Mouse (Mus musculus) ovary, adult 2 months (tissue): ENCODE data around the gene Ddx3y. TPM values are rescaled to one million over a fixed set of nuclear protein-coding genes. Genes with fewer than 3 reads are reported as not detected.

Experiments
- polyA plus RNA-seq: library from polyadenylated mRNA; depleted of rRNA; stranded (reverse); fragments of >200 nt; gene quantifications from 2 replicates; pipeline ENCODE4 v1.2.3, GENCODE M21; 2012; rRNA removed

The Ddx3y gene
- polyA plus RNA-seq, result not detected in 2 replicates

DNA sequence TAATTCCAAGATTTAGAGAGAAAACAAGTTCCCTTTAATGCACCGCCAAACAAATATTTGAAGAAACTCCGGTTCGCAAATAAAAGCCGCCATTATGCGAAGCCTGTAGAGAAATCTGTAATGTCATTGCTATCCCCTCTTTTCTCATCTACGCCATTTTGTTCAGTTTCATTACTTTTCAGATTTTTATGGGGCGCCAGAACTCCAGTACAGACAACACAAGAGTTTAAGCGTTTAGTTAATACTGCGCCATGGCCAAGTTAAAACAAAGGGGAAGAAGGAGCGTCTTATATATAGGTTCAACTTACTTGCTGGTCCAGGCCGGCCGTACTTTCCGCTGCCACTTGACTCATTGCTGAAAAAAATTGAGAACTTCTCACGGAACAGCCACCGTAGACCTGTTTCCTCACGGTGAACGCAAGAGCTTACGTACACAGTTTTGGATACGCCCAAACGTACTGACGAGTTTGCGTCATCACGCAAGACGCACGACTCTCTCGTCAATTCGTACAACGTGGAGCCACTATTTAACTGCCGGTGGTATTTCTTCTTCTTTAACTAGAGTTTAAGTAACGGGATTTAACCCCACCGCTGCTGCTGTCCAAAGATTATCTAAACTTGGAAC is at the start of gene Ddx3y:
TSS of gene Ddx3y (minus strand) at position 459 of the 625 bp plus-strand sequence.

GRCm38 (mm10) chrY:1245426-1245863 is 41.0 kb downstream of the Ddx3y start, which contains the start of gene Uty:
Gene Uty, minus strand, starts transcription at chrY:1245759.

Other genes with a start within 250 kb of the Ddx3y start
- not detected in 2 replicates for gene Uty, start 40.9 kb downstream of the Ddx3y start, polyA plus RNA-seq
- not detected in 2 replicates for gene Usp9y, start 173.2 kb upstream of the Ddx3y start, polyA plus RNA-seq